Mouse (Mus musculus): Measurements from ENCODE around the gene 4930451I11Rik. TPM values are rescaled to one million over a fixed set of nuclear protein-coding genes. Genes with fewer than 3 reads are reported as not detected.

4930451I11Rik gene
- polyA plus RNA-seq, 1 experiment = not detected

DNA sequence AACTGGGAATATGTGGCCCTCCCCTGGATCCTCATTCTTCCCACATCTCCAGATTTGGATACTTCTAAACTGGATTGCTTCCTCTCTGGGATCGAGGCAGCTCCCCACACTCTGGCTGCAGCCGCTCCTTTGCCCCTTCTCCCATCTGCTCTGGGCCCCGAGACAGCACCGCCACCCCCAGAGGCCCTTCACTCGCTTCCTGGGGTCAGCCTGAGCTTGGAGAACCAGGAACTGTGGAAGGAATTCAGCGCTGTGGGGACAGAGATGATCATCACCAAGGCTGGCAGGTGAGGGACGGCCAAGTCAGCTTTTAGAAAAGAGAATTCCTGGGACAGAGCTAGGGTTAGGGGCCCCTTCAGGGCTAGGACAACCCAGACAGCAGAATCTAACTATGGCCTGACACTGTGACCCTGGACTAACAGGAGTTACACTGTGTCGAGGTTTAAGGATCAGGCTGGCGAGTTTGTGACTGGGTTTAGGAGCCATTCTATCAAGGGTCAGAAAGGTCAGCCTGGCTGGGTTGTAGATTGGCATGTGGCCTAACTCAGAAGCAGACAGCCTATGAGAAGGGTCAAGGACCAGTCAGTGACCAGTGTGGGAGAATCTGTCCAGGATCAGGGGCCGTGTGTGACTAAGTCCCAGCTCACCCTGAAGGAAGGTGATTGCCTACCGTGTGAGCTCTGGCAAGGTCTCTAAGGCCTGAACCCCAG, 49.6 kb downstream of the 4930451I11Rik start:
- no peak overlapping the region for H3K4me3 ChIP-seq (replicated peaks)
- TF ChIP-seq TAL1 (IDR thresholded peaks at IDR 0.05; ENCODE audit: low read length) (no peak), GATA1 (IDR thresholded peaks at IDR 0.05; ENCODE audit: low read length) (no peak; the same call in 1 of the 2 replicates)
- no peaks in the 10 kb centered on the region for H3K9me3 ChIP-seq (ENCODE audit: control insufficient read depth, low read length)
- peaks cover 90% of the 10 kb centered on the region for H3K36me3 ChIP-seq (ENCODE audit: control insufficient read depth)
- H3K27me3 ChIP-seq (ENCODE audit: control insufficient read depth) = no peaks in the 10 kb centered on the region
- peaks cover 56% of the 10 kb centered on the region for H3K4me1 ChIP-seq (ENCODE audit: control insufficient read depth)

DNA sequence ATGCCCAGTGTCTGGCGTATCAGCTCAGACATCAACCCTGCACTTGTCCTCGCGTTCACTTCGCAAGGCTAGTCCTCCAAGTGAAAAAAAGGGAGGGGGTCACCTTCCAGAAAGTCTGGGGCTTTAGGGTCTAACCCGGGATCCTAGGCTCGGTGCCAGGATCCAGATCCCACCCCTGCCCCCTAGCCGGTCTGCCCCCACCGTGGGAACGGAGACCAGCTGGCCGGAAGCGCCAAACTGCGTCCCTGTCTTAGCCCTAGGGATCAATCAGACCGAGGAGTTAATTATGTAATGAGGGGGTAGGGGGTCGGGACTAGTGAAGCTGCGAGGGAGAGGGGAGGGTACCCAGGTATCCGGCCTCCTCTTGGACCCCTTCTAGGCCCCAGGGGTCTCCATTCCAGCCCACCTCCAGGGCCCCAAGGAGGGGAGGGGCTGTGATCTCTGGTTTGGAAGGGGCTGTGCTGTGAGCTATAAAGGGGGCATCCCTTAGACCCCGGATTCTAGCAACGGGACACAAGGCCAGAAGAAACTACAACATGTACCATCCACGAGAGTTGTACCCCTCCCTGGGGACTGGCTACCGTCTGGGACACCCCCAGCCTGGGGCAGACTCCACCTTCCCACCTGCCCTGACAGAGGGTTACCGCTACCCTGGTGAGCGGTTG, 50.3 kb downstream of the 4930451I11Rik start, which contains the start of gene Tbx6:
Tbx6 (plus strand) TSS at position 513 of the 665 bp plus-strand sequence.
- H3K36me3 ChIP-seq (ENCODE audit: control insufficient read depth) = peaks cover 85% of the 10 kb centered on the region
- peaks cover 62% of the 10 kb centered on the region for H3K4me1 ChIP-seq (ENCODE audit: control insufficient read depth)
- H3K4me3 ChIP-seq (replicated peaks) = peak within 1 kb of the TSS; percentile 62

More for the DNA sequence above, 50.3 kb downstream of the 4930451I11Rik start, which contains the start of gene Tbx6:
- no peaks in the 10 kb centered on the region for H3K27me3 ChIP-seq (ENCODE audit: control insufficient read depth)
- no peak for TF ChIP-seq GATA1 (IDR thresholded peaks at IDR 0.05; ENCODE audit: low read length)
- no peak for TF ChIP-seq TAL1 (IDR thresholded peaks at IDR 0.05; ENCODE audit: low read length)
- no peaks in the 10 kb centered on the region for H3K9me3 ChIP-seq (ENCODE audit: control insufficient read depth, low read length)

Other genes starting within 250 kb of the 4930451I11Rik start
- 0.07 and 0.16 TPM in 2 replicates for gene Apobr, start 246.7 kb downstream of the 4930451I11Rik start, polyA plus RNA-seq (2012)
- 0.14 and 0.22 TPM in 2 replicates for gene Cln3, start 245.8 kb downstream of the 4930451I11Rik start, polyA plus RNA-seq (2012)
- not detected in 2 replicates for gene Il27, start 236.7 kb downstream of the 4930451I11Rik start, polyA plus RNA-seq (2012)
- 0.27 and 0.35 TPM in 2 replicates for gene Nupr1, start 200.8 kb downstream of the 4930451I11Rik start, polyA plus RNA-seq (2012)
- 4.0 and 6.3 TPM in 2 replicates for gene Sgf29, start 182.3 kb downstream of the 4930451I11Rik start, polyA plus RNA-seq (2012)
- gene Sult1a1, start 155.2 kb downstream of the 4930451I11Rik start, polyA plus RNA-seq (2012) = not detected in 2 replicates
- 14.2 and 14.8 TPM in 2 replicates for gene Bola2, start 136.2 kb downstream of the 4930451I11Rik start, polyA plus RNA-seq (2012)
- 0.21 and 0.33 TPM in 2 replicates for gene Slx1b, start 135.9 kb downstream of the 4930451I11Rik start, polyA plus RNA-seq (2012)
- 1.5 and 2.4 TPM in 2 replicates for gene Coro1a, start 123.9 kb downstream of the 4930451I11Rik start, polyA plus RNA-seq (2012)
- 16.3 and 18.0 TPM in 2 replicates for gene Mapk3, start 72.0 kb downstream of the 4930451I11Rik start, polyA plus RNA-seq (2012)
- gene Gdpd3, start 65.3 kb downstream of the 4930451I11Rik start, polyA plus RNA-seq (2012) = 0.36 TPM in 1 of 2 replicates, not detected in the other
- 156 and 161 TPM in 2 replicates for gene Ypel3, start 54.7 kb downstream of the 4930451I11Rik start, polyA plus RNA-seq (2012)
- gene Tbx6, start 50.2 kb downstream of the 4930451I11Rik start, polyA plus RNA-seq (2012) = 3.6 and 4.0 TPM in 2 replicates
- 11.0 and 12.3 TPM in 2 replicates for gene Ppp4c, start 39.1 kb downstream of the 4930451I11Rik start, polyA plus RNA-seq (2012)
- 0.02 TPM in 1 of 2 replicates, not detected in the other for gene Fam57b, start 34.0 kb downstream of the 4930451I11Rik start, polyA plus RNA-seq (2012)
- gene Doc2a, start 15.8 kb upstream of the 4930451I11Rik start, polyA plus RNA-seq (2012) = not detected in 2 replicates
- gene Hirip3, start 30.3 kb upstream of the 4930451I11Rik start, polyA plus RNA-seq (2012) = 24.2 and 26.7 TPM in 2 replicates
- 37.6 and 44.8 TPM in 2 replicates for gene Ino80e, start 30.7 kb upstream of the 4930451I11Rik start, polyA plus RNA-seq (2012)
- gene Taok2, start 53.1 kb upstream of the 4930451I11Rik start, polyA plus RNA-seq (2012) = 11.6 and 12.9 TPM in 2 replicates
- gene Tmem219, start 91.3 kb upstream of the 4930451I11Rik start, polyA plus RNA-seq (2012) = 1.1 and 1.5 TPM in 2 replicates
- gene Kctd13, start 97.2 kb upstream of the 4930451I11Rik start, polyA plus RNA-seq (2012) = 0.68 and 0.79 TPM in 2 replicates
- gene Asphd1, start 117.9 kb upstream of the 4930451I11Rik start, polyA plus RNA-seq (2012) = not detected in 2 replicates
- gene Sez6l2, start 118.9 kb upstream of the 4930451I11Rik start, polyA plus RNA-seq (2012) = 0.03 and 0.04 TPM in 2 replicates
- 12.0 and 13.0 TPM in 2 replicates for gene Cdipt, start 144.3 kb upstream of the 4930451I11Rik start, polyA plus RNA-seq (2012)
- not detected in 2 replicates for gene Cdiptos, start 144.5 kb upstream of the 4930451I11Rik start, polyA plus RNA-seq (2012)
- gene Mvp, start 183.0 kb upstream of the 4930451I11Rik start, polyA plus RNA-seq (2012) = 0.87 and 1.2 TPM in 2 replicates
- gene Pagr1b, start 184.8 kb upstream of the 4930451I11Rik start, polyA plus RNA-seq (2012) = not detected in 2 replicates
- 8.2 and 13.3 TPM in 2 replicates for gene Pagr1a, start 185.7 kb upstream of the 4930451I11Rik start, polyA plus RNA-seq (2012)
- gene Gm42742, start 189.5 kb upstream of the 4930451I11Rik start, polyA plus RNA-seq (2012) = 15.4 and 20.8 TPM in 2 replicates
- gene Prrt2, start 189.6 kb upstream of the 4930451I11Rik start, polyA plus RNA-seq (2012) = 0.04 and 0.17 TPM in 2 replicates
- gene Maz, start 195.4 kb upstream of the 4930451I11Rik start, polyA plus RNA-seq (2012) = 173 and 193 TPM in 2 replicates
- 19.9 and 23.7 TPM in 2 replicates for gene Kif22, start 210.8 kb upstream of the 4930451I11Rik start, polyA plus RNA-seq (2012)